Mouse (Mus musculus): Measurements from ENCODE around the gene Bag6.

Gene Bag6

GRCm38 (mm10) chr17:35196321-35196641, 61.3 kb downstream of the Bag6 start:
- DNase-seq = peak; percentile 51 to 54
